Mouse (Mus musculus) embryo, embryonic 10 days (tissue): ENCODE results near the gene Shank1.

ENCODE experiments used
- DNase-seq: peaks from one replicate; pipeline ENCODE4 v3.0.0-alpha.2; 2015; ENCODE audit warnings: low spot score

Shank1 gene

GRCm38 (mm10) chr7:44373889-44374652, 64.0 kb downstream of the Shank1 start:
- DNase-seq: peak; percentile 89

GRCm38 (mm10) chr7:44374756-44375155, 64.7 kb downstream of the Shank1 start:
- peak; percentile 70 for DNase-seq

GRCm38 (mm10) chr7:44375207-44375606, 65.2 kb downstream of the Shank1 start:
- DNase-seq: peak; percentile 72

GRCm38 (mm10) chr7:44375793-44376192, 65.7 kb downstream of the Shank1 start:
- no peak for DNase-seq

GRCm38 (mm10) chr7:44378290-44378689, 68.2 kb downstream of the Shank1 start:
- DNase-seq: no peak

- no peak for DNase-seq
Measured at GRCm38 (mm10) chr7:44382541-44382940, 72.5 kb downstream of the Shank1 start.

- DNase-seq: peak; percentile 86
Measured at GRCm38 (mm10) chr7:44383980-44384715, 74.1 kb downstream of the Shank1 start, which contains the start of gene Syt3. Syt3 (plus strand) TSS chr7:44384102.

GRCm38 (mm10) chr7:44384716-44385059, 74.6 kb downstream of the Shank1 start:
- DNase-seq: no peak

GRCm38 (mm10) chr7:44385720-44386119, 75.7 kb downstream of the Shank1 start, which contains the start of gene 1700008O03Rik:
1700008O03Rik (minus strand) TSS chr7:44385820.
- DNase-seq: no peak

GRCm38 (mm10) chr7:44391831-44392230, 81.8 kb downstream of the Shank1 start:
- no peak for DNase-seq

GRCm38 (mm10) chr7:44392341-44392740, 82.3 kb downstream of the Shank1 start:
- DNase-seq: no peak

- DNase-seq: no peak
Measured at GRCm38 (mm10) chr7:44393284-44393683, 83.2 kb downstream of the Shank1 start.

- peak; percentile 83 for DNase-seq
Measured at GRCm38 (mm10) chr7:44398570-44398969, 88.5 kb downstream of the Shank1 start.

- DNase-seq: no peak
Measured at GRCm38 (mm10) chr7:44401673-44402072, 91.6 kb downstream of the Shank1 start.

GRCm38 (mm10) chr7:44405346-44406014, 95.4 kb downstream of the Shank1 start:
- peak; percentile 100 for DNase-seq

GRCm38 (mm10) chr7:44406015-44406355, 95.9 kb downstream of the Shank1 start:
- no peak for DNase-seq
